Mouse (Mus musculus): ENCODE measurements at regions not wholly inside any gene's neighbourhood (a gene's known extent, or its start where the extent isn't known, plus 50 kb on each side); places are given as distances from the start of the nearest gene placed in this dataset.

- TF ChIP-seq POLR2A (IDR thresholded peaks at IDR 0.05; ENCODE audit: insufficient read length, low read depth) (no peak), POLR2AphosphoS2 (IDR thresholded peaks at IDR 0.05; ENCODE audit: insufficient read length, low read depth) (no peak), TCF3 (IDR thresholded peaks at IDR 0.05; ENCODE audit: insufficient read length, low read depth) (no peak), MAX (IDR thresholded peaks at IDR 0.05; ENCODE audit: low read depth) (no peak), E2F4 (IDR thresholded peaks at IDR 0.05; ENCODE audit: insufficient read depth) (no peak), MYOD1 (IDR thresholded peaks at IDR 0.05; ENCODE audit: control insufficient read depth in 1 of 3, insufficient read length in 2 of 3, low read depth in 2 of 3) (no peak), USF1 (IDR thresholded peaks at IDR 0.05; ENCODE audit: low read depth) (no peak), REST (IDR thresholded peaks at IDR 0.05; ENCODE audit: insufficient read depth, insufficient read length) (no peak)
Measured at GRCm38 (mm10) chr3:57911831-57912596, 64.1 kb upstream of the Pfn2 start.
